Mouse (Mus musculus): ENCODE measurements around the gene Mt2. TPM values are rescaled to one million over a fixed set of nuclear protein-coding genes. Genes with fewer than 3 reads are reported as not detected.
"Not testable (repeated sequence)": the region's sequence is repeated elsewhere in the genome, so short reads cannot be mapped to it uniquely, and the experiment has no call there.

Mt2 gene
- polyA plus RNA-seq, 1 experiment: 591 TPM

- TF ChIP-seq CTCF (IDR thresholded peaks at IDR 0.05; ENCODE audit: extremely low read depth, insufficient read depth, low read length): no peak
- no peak for TF ChIP-seq POLR2A (IDR thresholded peaks at IDR 0.05; ENCODE audit: extremely low read depth, insufficient read depth, low read length)
- no peak within 1 kb of the TSS for H3K4me3 ChIP-seq (ENCODE audit: insufficient read depth, low read length)
Observed at GRCm38 (mm10) chr8:94136933-94137332, 35.5 kb upstream of the Mt2 start, which contains the start of gene Mt4. Gene Mt4 (plus strand): TSS chr8:94137197.

GRCm38 (mm10) chr8:94140266-94140795 is 32.1 kb upstream of the Mt2 start:
- Histone ChIP-seq H3K27ac (ENCODE audit: insufficient read depth, low read length) (no peak overlapping the region), H3K4me1 (ENCODE audit: control insufficient read depth, insufficient read depth, low read length) (no peaks in the 10 kb centered on the region)

More at GRCm38 (mm10) chr8:94136933-94137332, 35.5 kb upstream of the Mt2 start, which contains the start of gene Mt4:
- no peak within 1 kb of the TSS for H3K27ac ChIP-seq (ENCODE audit: insufficient read depth, low read length)
- H3K4me1 ChIP-seq (ENCODE audit: control insufficient read depth, insufficient read depth, low read length): no peaks in the 10 kb centered on the region

GRCm38 (mm10) chr8:94148236-94148635 is 24.2 kb upstream of the Mt2 start:
- no peak for TF ChIP-seq POLR2A (IDR thresholded peaks at IDR 0.05; ENCODE audit: extremely low read depth, insufficient read depth, low read length)
- TF ChIP-seq CTCF (IDR thresholded peaks at IDR 0.05; ENCODE audit: extremely low read depth, insufficient read depth, low read length): no peak
- H3K4me1 ChIP-seq (ENCODE audit: control insufficient read depth, insufficient read depth, low read length): peaks cover 4% of the 10 kb centered on the region
- H3K27ac ChIP-seq (ENCODE audit: insufficient read depth, low read length): no peak overlapping the region
- no peak overlapping the region for H3K4me3 ChIP-seq (ENCODE audit: insufficient read depth, low read length)

More at GRCm38 (mm10) chr8:94140266-94140795, 32.1 kb upstream of the Mt2 start:
- H3K4me3 ChIP-seq (ENCODE audit: insufficient read depth, low read length): no peak overlapping the region
- TF ChIP-seq POLR2A (IDR thresholded peaks at IDR 0.05; ENCODE audit: extremely low read depth, insufficient read depth, low read length): no peak
- no peak for TF ChIP-seq CTCF (IDR thresholded peaks at IDR 0.05; ENCODE audit: extremely low read depth, insufficient read depth, low read length)

- H3K4me1 ChIP-seq (ENCODE audit: control insufficient read depth, insufficient read depth, low read length): peaks cover 4% of the 10 kb centered on the region
- no peak overlapping the region for H3K4me3 ChIP-seq (ENCODE audit: insufficient read depth, low read length)
- no peak for TF ChIP-seq CTCF (IDR thresholded peaks at IDR 0.05; ENCODE audit: extremely low read depth, insufficient read depth, low read length)
- H3K27ac ChIP-seq (ENCODE audit: insufficient read depth, low read length): no peak overlapping the region
Observed at GRCm38 (mm10) chr8:94150925-94151324, 21.5 kb upstream of the Mt2 start.

GRCm38 (mm10) chr8:94152513-94153300 is 19.8 kb upstream of the Mt2 start, which contains the start of gene Mt3:
Gene Mt3 (plus strand): TSS chr8:94152607.
- H3K4me3 ChIP-seq (ENCODE audit: insufficient read depth, low read length): peak within 1 kb of the TSS; percentile 80
- H3K4me1 ChIP-seq (ENCODE audit: control insufficient read depth, insufficient read depth, low read length): peaks cover 4% of the 10 kb centered on the region
- TF ChIP-seq POLR2A (IDR thresholded peaks at IDR 0.05; ENCODE audit: extremely low read depth, insufficient read depth, low read length): peak; percentile 99
- no peak for TF ChIP-seq CTCF (IDR thresholded peaks at IDR 0.05; ENCODE audit: extremely low read depth, insufficient read depth, low read length)
- peak within 1 kb of the TSS; percentile 94 for H3K27ac ChIP-seq (ENCODE audit: insufficient read depth, low read length)

GRCm38 (mm10) chr8:94153451-94153850 is 19.0 kb upstream of the Mt2 start:
- peak overlapping the region; percentile 80 for H3K4me3 ChIP-seq (ENCODE audit: insufficient read depth, low read length)
- no peak for TF ChIP-seq CTCF (IDR thresholded peaks at IDR 0.05; ENCODE audit: extremely low read depth, insufficient read depth, low read length)
- no peak for TF ChIP-seq POLR2A (IDR thresholded peaks at IDR 0.05; ENCODE audit: extremely low read depth, insufficient read depth, low read length)
- H3K27ac ChIP-seq (ENCODE audit: insufficient read depth, low read length): peak overlapping the region; percentile 94
- peaks cover 2% of the 10 kb centered on the region; the same call in 1 of the 2 replicates for H3K4me1 ChIP-seq (ENCODE audit: control insufficient read depth, insufficient read depth, low read length)

GRCm38 (mm10) chr8:94154537-94154936 is 17.9 kb upstream of the Mt2 start:
- H3K27ac ChIP-seq (ENCODE audit: insufficient read depth, low read length): no peak overlapping the region
- TF ChIP-seq POLR2A (IDR thresholded peaks at IDR 0.05; ENCODE audit: extremely low read depth, insufficient read depth, low read length) (no peak), CTCF (IDR thresholded peaks at IDR 0.05; ENCODE audit: extremely low read depth, insufficient read depth, low read length) (no peak)
- H3K4me3 ChIP-seq (ENCODE audit: insufficient read depth, low read length): no peak overlapping the region; the same call in 1 of the 2 replicates
- no peaks in the 10 kb centered on the region; the same call in 1 of the 2 replicates for H3K4me1 ChIP-seq (ENCODE audit: control insufficient read depth, insufficient read depth, low read length)

GRCm38 (mm10) chr8:94156092-94156491 is 16.4 kb upstream of the Mt2 start:
- H3K4me3 ChIP-seq (ENCODE audit: insufficient read depth, low read length): no peak overlapping the region
- no peak for TF ChIP-seq POLR2A (IDR thresholded peaks at IDR 0.05; ENCODE audit: extremely low read depth, insufficient read depth, low read length)
- no peaks in the 10 kb centered on the region; the same call in 1 of the 2 replicates for H3K4me1 ChIP-seq (ENCODE audit: control insufficient read depth, insufficient read depth, low read length)
- H3K27ac ChIP-seq (ENCODE audit: insufficient read depth, low read length): no peak overlapping the region

GRCm38 (mm10) chr8:94165772-94166171 is 6.7 kb upstream of the Mt2 start:
- not testable (repeated sequence) for H3K4me1 ChIP-seq (ENCODE audit: control insufficient read depth, insufficient read depth, low read length); H3K27ac ChIP-seq (ENCODE audit: insufficient read depth, low read length); H3K4me3 ChIP-seq (ENCODE audit: insufficient read depth, low read length)

GRCm38 (mm10) chr8:94167244-94167643 is 5.2 kb upstream of the Mt2 start:
- TF ChIP-seq POLR2A (IDR thresholded peaks at IDR 0.05; ENCODE audit: extremely low read depth, insufficient read depth, low read length) (no peak), CTCF (IDR thresholded peaks at IDR 0.05; ENCODE audit: extremely low read depth, insufficient read depth, low read length) (peak; percentile 98)
- Histone ChIP-seq H3K27ac (ENCODE audit: insufficient read depth, low read length) (no peak overlapping the region), H3K4me1 (ENCODE audit: control insufficient read depth, insufficient read depth, low read length) (peaks cover 2% of the 10 kb centered on the region), H3K4me3 (ENCODE audit: insufficient read depth, low read length) (no peak overlapping the region)

Data from cortical plate, adult 2 months (tissue).